ENCODE assay signal across 9 mouse cellular contexts in genomic region chr1:132741175-132741997, GRCm38 (mm10). TPM values are rescaled to one million over a fixed set of nuclear protein-coding genes. Genes with fewer than 3 reads are reported as not detected.
A peak's percentile ranks its signal among the peaks of the same experiment; 100 is the strongest.
DNase-seq lines count a peak whose midpoint lies in the region; ATAC-seq lines count a peak whose summit lies in the region.
"Had no signal": no experiment of that assay in that cellular context is flagged by ENCODE, and none has a peak within 500 bp of the region (broad histone marks: within the 10 kb centered on the region; RNA-seq: fewer than 3 reads in every experiment).

Nfasc (minus strand) TSS chr1:132741797.

- H3K36me3 ChIP-seq in hindbrain, embryonic 11.5 days (ENCODE audit: control insufficient read depth, insufficient read depth, low read length), result no peaks in the 10 kb centered on the region

- H3K9me3 ChIP-seq in hindbrain, embryonic 11.5 days (ENCODE audit: control insufficient read depth, low read length), result no peaks in the 10 kb centered on the region
- H3K9me3 ChIP-seq: megakaryocyte, embryonic 14.5 days had no signal

- H3K27me3 ChIP-seq in hindbrain, embryonic 11.5 days (ENCODE audit: control insufficient read depth, insufficient read depth, low read length), result no peaks in the 10 kb centered on the region

- peaks cover 14% of the 10 kb centered on the region for H3K4me1 ChIP-seq in hindbrain, embryonic 11.5 days (replicated peaks; ENCODE audit: control insufficient read depth, insufficient read depth, low read length)
- H3K4me1 ChIP-seq: megakaryocyte, embryonic 14.5 days had no signal

- peak within 1 kb of the TSS; percentile 77 for H3K9ac ChIP-seq in hindbrain, embryonic 11.5 days (ENCODE audit: low read depth, low read length)

- H3K27ac ChIP-seq in hindbrain, embryonic 11.5 days (ENCODE audit: low read depth, low read length), result peak within 1 kb of the TSS; percentile 58

- peak; percentile 59 to 82 for DNase-seq in adrenal gland, adult (ENCODE audit: inconsistent age in 2 of 2, low spot score in 1 of 2)
- peak; percentile 97 to 98 for DNase-seq in cerebellum, postnatal 10 days
- DNase-seq in frontal cortex, adult 2 months (ENCODE audit: extremely low spot score in 1 of 2, low spot score in 1 of 2), result peak; percentile 77 to 95
- DNase-seq in hindbrain, embryonic 11.5 days (ENCODE audit: low spot score), result peak; percentile 95
- DNase-seq in layer of hippocampus, postnatal 14 days (ENCODE audit: low spot score in 2 of 2), result peak; percentile 86 to 88
- DNase-seq in lung, postnatal 14 days, result peak; percentile 11
- peak; percentile 90 to 92 for DNase-seq in right cerebral cortex, adult 2 months (ENCODE audit: low spot score in 2 of 2)
- no peak for DNase-seq in adipocyte (ENCODE audit: low spot score)

- peak within 1 kb of the TSS; percentile 63 for H3K4me3 ChIP-seq in hindbrain, embryonic 11.5 days (ENCODE audit: low read depth, low read length)
- H3K4me3 ChIP-seq: megakaryocyte, embryonic 14.5 days had no signal

- H3K4me2 ChIP-seq in hindbrain, embryonic 11.5 days (replicated peaks; ENCODE audit: low read depth, low read length), result peak within 1 kb of the TSS; percentile 69

- WGBS in hindbrain, embryonic 11.5 days, result 3% methylated on average over 51 of the region's 51 CpGs

- ATAC-seq in hindbrain, embryonic 11.5 days (ENCODE audit: low FRiP score), result peak; percentile 70

RNA-seq across cellular contexts. Expression of gene Nfasc, which starts in this region (rescaled TPM):
- 77.6 and 87.0 TPM in 2 replicates for polyA plus RNA-seq in frontal cortex, adult 2 months (2012; rRNA removed)
- 26.9 and 38.0 TPM in 2 replicates for polyA plus RNA-seq in hindbrain, embryonic 11.5 days (2014; fragmentation: Nextera tagmentation; extraction: Ambion mirVana)
- 100 to 1,000 TPM; 276 to 278 TPM for total RNA-seq in layer of hippocampus, postnatal 14 days (2021)
